Mouse (Mus musculus): ENCODE data around the gene 2310061I04Rik. TPM values are rescaled to one million over a fixed set of nuclear protein-coding genes. Genes with fewer than 3 reads are reported as not detected.
A peak's percentile ranks its signal among the peaks of the same experiment; 100 is the strongest.
"Not testable (repeated sequence)": the region's sequence is repeated elsewhere in the genome, so short reads cannot be mapped to it uniquely, and the experiment has no call there.

2310061I04Rik gene
- total RNA-seq (2021), result 10 to 100 TPM; 47.0 to 49.4 TPM
- long read RNA-seq, experiment 1, transcript 2310061I04Rik-204 (6 exons, 1,293 nt), result major isoform, 35 of 47 reads
- long read RNA-seq, experiment 1, partial matches to known transcripts, result 1 of 47 reads
- long read RNA-seq, experiment 1, other reads (novel, unspliced or antisense), result 5 of 47 reads
- long read RNA-seq, experiment 2, transcript 2310061I04Rik-204 (6 exons, 1,293 nt), result major isoform, 30 of 42 reads
- long read RNA-seq, experiment 2, partial matches to known transcripts, result 1 of 42 reads
- long read RNA-seq, experiment 2, other reads (novel, unspliced or antisense), result 6 of 42 reads

GRCm38 (mm10) chr17:35896781-35897643 is at the start of gene 2310061I04Rik:
2310061I04Rik (minus strand) TSS chr17:35897431.
- DNase-seq, result peak; percentile 93 to 95

GRCm38 (mm10) chr17:35939941-35940340 is 42.7 kb upstream of the 2310061I04Rik start:
- DNase-seq, result no peak

GRCm38 (mm10) chr17:35939108-35939507 is 41.9 kb upstream of the 2310061I04Rik start:
- no peak for DNase-seq

- DNase-seq, result peak; percentile 51 to 58
Observed at GRCm38 (mm10) chr17:35937700-35938348, 40.6 kb upstream of the 2310061I04Rik start.

- not testable (repeated sequence) for DNase-seq
Observed at GRCm38 (mm10) chr17:35935763-35936162, 38.5 kb upstream of the 2310061I04Rik start.

- no peak for DNase-seq
Observed at GRCm38 (mm10) chr17:35932608-35933007, 35.4 kb upstream of the 2310061I04Rik start.

GRCm38 (mm10) chr17:35930627-35931026 is 33.4 kb upstream of the 2310061I04Rik start:
- no peak for DNase-seq

- DNase-seq, result no peak
Observed at GRCm38 (mm10) chr17:35929534-35929933, 32.3 kb upstream of the 2310061I04Rik start.

GRCm38 (mm10) chr17:35927471-35927870 is 30.2 kb upstream of the 2310061I04Rik start:
- no peak for DNase-seq

GRCm38 (mm10) chr17:35923281-35923680 is 26.1 kb upstream of the 2310061I04Rik start:
- no peak for DNase-seq

GRCm38 (mm10) chr17:35922566-35922965 is 25.3 kb upstream of the 2310061I04Rik start:
- DNase-seq, result no peak

- no peak for DNase-seq
Observed at GRCm38 (mm10) chr17:35921710-35922109, 24.5 kb upstream of the 2310061I04Rik start.

- peak in 1 of 2 experiments; percentile 45 for DNase-seq
Observed at GRCm38 (mm10) chr17:35920862-35921562, 23.8 kb upstream of the 2310061I04Rik start.

GRCm38 (mm10) chr17:35920384-35920783 is 23.2 kb upstream of the 2310061I04Rik start:
- no peak for DNase-seq

- DNase-seq, result peak in 1 of 2 experiments; percentile 41
Observed at GRCm38 (mm10) chr17:35919864-35920301, 22.7 kb upstream of the 2310061I04Rik start.

- DNase-seq, result peak; percentile 94 to 96
Observed at GRCm38 (mm10) chr17:35919060-35919715, 22.0 kb upstream of the 2310061I04Rik start.

GRCm38 (mm10) chr17:35918276-35919059 is 21.2 kb upstream of the 2310061I04Rik start:
- peak; percentile 40 to 42 for DNase-seq

GRCm38 (mm10) chr17:35917463-35918251 is 20.4 kb upstream of the 2310061I04Rik start:
- peak in 1 of 2 experiments; percentile 28 for DNase-seq

- peak; percentile 35 to 47 for DNase-seq
Observed at GRCm38 (mm10) chr17:35917143-35917462, 19.9 kb upstream of the 2310061I04Rik start.
